Mouse (Mus musculus) G1E (cell line): ENCODE measurements at regions not wholly inside any gene's neighbourhood (a gene's known extent, or its start where the extent isn't known, plus 50 kb on each side); places are given as distances from the start of the nearest gene placed in this dataset.

ENCODE experiments used
- CTCF ChIP-seq: IDR thresholded peaks from 2 replicates; pipeline ENCODE4 v1.5.1; 2012; ENCODE audit warnings: low read depth, low read length, inconsistent platforms, mixed read lengths
- POLR2AphosphoS5 ChIP-seq: IDR thresholded peaks from 2 replicates; pipeline ENCODE4 v1.6.1; 2012; ENCODE audit warnings: low read depth, low read length, inconsistent platforms; ENCODE audit not compliant: insufficient replicate concordance
- TAL1 ChIP-seq: conservative IDR thresholded peaks from 2 replicates; pipeline ENCODE4 v1.6.1; 2012; ENCODE audit warnings: low read depth, low read length, inconsistent platforms, mixed read lengths

- no peak for TF ChIP-seq CTCF
- no peak for TF ChIP-seq TAL1
- TF ChIP-seq POLR2AphosphoS5: no peak
Observed at GRCm38 (mm10) chr5:101173183-101173582, 327.7 kb downstream of the Gpat3 start.
